Mouse (Mus musculus) embryo, embryonic 11 days (tissue): ENCODE measurements around the gene Olfr763.
"Not testable (repeated sequence)": the region's sequence is repeated elsewhere in the genome, so short reads cannot be mapped to it uniquely, and the experiment has no call there.

ENCODE experiments used
- DNase-seq: peaks from one replicate; pipeline ENCODE4 v3.0.0-alpha.2; 2015

Gene Olfr763

DNA sequence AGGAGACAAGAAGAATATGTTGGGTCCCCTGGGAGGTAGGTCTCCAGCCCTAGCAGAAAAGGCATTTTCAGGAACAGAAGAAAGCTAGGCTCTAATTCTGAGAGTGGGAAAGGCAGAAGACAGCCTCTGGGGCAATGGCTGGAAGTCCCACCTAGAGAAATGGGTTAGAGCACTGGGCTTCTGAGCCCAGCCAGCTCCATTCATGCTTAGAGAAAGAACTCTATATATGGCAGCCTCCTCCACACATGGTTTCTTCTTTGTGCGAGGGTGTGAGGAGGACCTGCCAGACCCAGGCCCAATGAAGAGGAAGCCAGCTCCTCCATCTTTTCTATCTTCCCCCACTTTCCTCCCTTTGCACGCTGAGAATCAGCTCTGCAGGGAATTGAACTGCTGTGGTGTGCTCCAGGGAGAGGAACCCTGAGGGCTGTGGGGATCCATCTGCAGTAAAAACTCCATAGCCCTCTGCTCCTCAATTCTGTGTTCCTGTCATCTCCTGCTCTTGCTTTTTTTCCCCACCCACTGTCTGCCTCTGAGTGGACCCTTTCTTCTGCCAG lies at the start of gene Olfr763:
Gene Olfr763 (plus strand): TSS at position 504 of the 554 bp plus-strand sequence.
- no peak for DNase-seq

DNA sequence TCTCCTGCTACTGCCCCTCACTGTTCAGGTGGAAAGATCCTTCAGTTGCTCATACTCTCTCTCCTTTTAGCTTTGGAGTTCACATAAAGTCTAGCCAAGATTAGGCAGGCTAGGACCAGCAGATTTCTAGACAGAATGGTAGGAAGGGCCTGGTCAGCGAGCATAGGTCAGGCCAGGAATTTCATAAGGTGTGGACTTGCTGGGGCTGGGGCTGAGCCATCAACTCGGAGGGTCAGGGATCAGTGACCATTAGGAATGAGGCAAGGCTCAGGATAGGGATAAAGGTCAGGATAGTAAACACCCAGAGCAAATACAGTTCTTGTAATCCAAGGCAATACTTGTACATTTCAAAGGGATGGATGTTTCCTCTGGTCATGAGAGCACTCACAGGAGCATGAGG lies 45.6 kb upstream of the Olfr763 start:
- DNase-seq: no peak

DNA sequence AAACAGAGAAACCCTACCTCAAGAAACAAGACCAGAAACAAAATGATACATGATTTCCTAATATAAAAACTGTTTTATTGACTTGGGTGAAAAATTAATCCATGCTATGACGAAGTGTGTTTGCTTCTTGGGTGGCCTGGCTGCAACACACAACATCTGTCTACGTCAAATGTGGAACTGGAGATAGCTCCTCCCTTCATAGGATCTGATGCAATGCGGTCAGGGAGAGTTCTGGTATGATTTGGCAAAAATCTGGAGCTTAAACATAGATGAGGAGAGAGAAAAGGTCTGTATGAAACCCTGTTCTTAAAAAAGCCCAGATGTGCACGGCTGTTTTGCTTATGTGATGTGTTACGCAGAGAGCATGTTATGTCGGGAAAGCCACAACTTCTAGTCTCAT lies 44.7 kb upstream of the Olfr763 start:
- no peak for DNase-seq

DNA sequence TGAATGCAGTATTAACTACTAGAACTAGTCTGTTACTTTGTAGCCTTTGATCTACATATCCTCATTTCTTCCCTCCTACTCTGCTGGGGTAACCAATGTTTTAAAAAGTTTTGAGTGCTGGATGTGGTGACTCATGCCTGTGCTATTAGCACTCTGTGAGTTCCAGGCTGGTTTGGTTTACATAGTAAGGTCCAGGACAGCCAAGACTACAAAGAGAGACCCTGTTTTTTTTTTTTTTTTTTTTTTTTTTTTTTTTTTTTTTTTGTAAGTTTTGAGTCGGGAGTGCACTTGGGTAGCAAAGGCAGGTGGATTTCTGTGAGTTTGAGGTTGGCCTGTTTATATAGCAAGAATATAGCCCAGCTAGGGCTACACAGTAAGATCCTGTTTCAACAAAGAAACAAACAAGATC lies 42.2 kb upstream of the Olfr763 start:
- DNase-seq: no peak

DNA sequence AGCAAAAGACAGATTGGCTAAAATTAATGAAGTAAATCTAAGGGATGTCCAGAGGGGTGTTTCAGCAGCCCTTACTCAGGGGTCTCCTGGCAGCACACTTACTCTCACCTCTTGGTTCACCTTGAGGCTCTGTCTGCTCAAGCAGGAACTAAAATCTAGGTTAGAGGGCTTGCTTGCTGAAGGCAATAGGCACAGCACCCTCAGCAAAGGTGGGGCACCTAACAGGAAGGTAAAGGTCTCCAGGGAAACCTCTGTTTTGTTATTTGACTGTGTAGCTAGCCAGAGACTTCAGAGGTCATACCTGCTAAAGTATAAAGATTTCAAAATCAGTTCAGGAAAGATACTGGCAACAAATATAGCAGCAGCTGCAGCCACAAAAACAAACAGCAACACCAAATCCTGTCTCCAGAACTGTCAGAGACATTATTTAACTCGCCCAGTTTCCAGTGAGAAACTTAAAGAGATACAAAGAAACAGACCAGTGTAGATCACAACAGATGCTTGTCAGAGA lies 39.8 kb upstream of the Olfr763 start:
- DNase-seq: no peak

DNA sequence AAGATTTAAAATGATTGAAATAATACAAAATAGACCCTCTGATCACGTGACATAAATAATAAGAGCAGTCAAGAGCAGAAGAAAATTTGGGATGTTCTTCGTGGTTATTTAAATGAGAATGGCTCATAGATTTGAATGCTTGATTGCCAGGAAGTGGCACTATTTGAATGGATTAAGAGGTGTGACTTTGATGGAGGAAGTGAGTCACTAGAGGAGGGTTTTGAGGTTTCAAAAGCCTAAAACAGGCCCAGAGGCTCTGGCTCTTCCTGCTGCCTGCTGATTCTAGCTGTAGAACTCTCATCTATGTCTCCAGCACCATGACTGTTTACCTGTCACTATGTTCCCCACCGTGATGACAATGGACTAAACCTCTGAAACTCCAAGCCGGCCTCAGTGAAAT lies 37.8 kb upstream of the Olfr763 start:
- DNase-seq: no peak

DNA sequence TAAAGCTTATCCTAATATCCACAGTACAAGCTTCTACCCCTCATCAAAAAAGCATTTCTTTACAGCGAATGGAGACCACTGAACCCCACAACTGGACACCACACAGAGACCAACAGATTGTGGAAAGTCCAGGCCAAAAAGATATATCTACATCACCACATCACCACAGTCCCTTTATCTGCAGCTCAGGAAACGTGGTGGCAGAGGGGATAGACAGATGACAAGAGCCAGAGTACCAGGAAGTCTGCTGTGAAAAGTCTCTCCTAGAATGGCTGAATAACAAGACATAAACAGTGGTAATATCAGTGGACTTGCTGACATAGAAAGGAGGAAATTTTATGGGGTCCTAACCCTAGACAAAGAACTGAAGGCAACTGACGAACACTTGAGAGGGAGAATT lies 34.2 kb upstream of the Olfr763 start:
- DNase-seq: no peak

DNA sequence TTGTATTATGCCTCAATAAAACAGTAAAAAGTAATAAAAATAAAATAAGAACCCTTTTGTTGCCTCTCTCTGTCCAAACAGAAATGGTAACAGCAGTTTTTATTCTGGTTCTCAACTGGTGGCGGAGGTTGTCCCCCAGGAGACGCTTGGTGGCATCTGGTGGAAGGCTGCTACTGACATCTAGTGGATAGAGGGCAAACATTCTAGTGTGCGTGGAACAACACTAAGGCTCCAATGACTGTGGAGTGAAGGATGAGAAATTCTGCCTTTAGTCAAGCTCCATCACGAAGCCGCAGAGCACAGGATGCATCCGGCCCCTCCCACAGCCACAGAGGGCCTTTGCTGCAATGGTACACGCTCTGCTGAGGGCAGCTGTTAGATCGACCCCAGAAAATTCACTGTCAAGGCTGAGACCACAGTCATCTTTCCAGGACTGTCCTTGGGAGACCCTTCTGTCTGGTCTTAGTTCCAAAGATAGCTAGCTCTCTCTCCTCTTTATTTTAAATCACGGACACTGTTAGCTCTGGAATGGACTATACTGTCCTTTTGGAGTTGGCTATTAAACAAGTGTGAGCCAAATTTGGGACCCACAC lies 33.0 kb upstream of the Olfr763 start:
- peak; percentile 76 for DNase-seq

DNA sequence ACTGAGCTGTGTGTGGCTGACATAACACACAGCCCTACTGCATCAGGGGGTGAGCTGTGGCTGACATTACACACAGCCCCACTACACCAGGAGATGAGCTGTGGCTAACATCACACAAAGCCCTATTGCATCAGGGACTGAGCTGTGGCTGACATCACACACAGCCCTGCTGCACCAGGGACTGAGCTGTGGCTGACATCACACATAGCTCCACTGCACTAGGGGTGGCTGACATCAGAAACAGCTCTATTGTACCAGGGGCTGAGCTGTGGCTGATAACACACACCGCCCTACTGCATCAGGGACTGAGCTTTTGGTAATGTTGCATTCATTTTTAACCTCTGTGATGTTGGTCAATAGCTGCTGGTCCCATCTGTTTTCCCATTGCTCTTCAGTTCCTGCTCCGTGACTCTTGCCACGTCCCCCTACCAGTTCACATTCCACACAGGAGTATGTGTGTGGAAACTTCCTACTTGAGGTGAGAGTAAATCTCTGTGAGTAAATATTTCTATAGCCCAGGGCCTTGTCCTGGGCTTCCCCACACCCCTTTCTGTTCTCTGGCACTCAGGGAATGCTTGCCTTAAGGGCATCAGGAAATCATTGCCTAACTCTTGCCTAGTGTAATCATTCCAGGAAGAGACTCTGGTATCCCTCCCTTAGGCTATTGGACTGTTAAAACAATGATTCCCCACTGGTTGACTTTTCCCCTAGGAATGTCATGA lies 29.8 kb upstream of the Olfr763 start:
- no peak for DNase-seq

DNA sequence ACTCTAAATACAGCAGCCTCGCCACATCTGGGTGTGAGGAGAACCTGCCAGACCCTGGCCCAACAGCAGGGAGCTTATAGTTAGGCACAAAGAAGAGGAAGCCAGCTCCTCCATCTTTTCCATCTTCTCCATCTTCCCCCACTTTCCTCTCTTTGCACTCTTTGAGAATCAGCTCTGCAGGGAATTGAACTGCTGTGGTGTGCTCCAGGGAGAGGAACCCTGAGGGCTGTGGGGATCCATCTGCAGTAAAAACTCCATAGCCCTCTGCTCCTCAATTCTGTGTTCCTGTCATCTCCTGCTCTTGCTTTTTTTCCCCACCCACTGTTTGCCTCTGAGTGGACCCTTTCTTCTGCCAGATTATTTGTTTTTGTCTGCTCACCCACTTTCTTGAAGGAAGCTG lies 21.5 kb upstream of the Olfr763 start, which contains the start of gene Olfr9:
Gene Olfr9 (plus strand): TSS at position 301 of the 400 bp plus-strand sequence.
- not testable (repeated sequence) for DNase-seq

DNA sequence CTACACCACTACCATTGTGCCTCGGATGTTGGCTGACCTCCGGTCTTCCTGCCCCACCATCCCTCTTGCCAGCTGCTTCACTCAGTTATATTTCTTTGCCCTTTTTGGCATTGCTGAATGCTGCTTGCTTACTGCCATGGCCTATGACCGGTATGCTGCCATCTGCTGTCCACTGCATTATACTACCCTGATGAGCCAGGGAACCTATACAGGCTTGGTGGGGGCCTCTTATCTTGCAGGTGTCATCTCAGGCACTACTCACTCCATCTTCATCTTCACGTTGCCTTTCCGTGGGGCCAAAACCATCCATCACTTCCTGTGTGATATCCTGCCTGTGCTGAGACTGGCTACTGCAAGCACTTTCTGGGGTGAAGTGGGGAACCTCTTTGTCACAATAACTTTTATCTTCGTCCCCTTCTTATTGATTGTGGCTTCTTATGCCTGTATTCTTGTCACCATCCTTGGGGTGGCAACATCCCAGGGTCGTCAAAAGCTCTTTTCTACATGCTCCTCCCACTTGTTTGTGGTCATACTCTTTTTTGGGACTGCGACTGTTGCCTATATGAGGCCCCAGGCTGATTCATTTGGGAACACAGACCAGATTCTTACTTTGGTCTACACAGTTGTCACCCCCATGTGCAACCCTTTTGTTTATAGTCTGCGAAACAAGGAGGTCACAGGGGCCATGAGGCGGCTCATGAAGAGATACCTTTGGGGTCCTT lies 20.3 kb upstream of the Olfr763 start:
- DNase-seq: not testable (repeated sequence)

DNA sequence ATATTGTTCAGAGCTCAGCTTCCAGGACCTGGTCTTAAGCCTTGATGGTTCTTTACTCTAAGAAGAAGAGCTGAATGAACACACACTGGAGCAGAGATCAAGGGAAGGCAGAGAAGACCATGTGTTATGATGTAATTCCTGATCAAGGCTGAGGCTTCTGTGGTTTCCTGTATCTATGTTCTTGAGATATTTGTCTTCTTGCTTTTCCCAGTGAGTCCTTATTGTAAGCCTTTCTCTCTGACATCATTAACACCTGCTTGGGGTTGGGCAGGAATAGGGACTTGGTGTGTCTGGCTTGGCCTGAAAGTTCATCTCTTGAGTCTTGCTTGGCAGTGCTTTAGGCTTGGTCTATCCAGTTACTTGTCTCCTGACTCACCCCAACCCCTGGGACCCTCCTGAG lies 19.6 kb upstream of the Olfr763 start:
- no peak for DNase-seq

DNA sequence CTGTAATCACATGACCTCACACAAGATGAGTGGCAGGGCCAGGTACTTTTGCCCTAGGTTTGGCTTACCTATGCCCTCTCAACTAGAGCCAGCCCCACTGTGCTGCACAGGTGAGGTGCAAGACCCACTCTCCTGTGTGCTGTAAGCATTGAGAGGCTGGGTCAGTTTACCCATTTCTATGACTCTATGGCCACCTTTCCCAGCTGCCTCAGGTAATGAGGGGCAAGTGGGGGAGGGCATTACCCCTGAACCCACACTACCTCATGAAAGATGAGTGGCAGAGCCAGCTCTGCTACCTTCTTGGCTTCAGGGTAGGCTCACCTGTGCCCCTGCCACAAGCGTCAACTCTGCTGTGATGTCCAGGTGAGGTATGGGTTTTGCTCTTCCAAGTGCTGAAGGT lies 14.8 kb upstream of the Olfr763 start:
- no peak for DNase-seq

DNA sequence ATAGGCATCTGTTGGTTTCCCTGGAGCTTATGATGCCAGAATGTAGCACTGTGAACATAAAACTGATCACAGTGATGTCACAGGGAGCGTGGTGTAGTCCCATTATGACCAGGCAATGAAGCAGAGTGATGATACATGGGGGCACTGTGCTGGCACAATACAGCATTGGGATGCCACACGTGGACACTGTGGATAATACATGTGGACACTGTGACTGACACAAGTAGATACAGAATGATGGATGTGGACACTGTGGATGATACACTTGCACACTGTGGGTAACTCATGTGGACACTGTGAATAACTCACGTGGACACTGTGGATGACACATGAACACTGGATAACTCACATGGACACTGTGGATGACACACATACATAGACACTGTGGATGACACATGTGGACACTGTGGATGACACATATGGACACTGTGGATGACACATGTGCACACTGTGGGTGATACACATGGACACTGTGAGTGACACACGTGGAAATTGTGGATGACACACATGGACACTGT lies 14.0 kb upstream of the Olfr763 start:
- DNase-seq: no peak

DNA sequence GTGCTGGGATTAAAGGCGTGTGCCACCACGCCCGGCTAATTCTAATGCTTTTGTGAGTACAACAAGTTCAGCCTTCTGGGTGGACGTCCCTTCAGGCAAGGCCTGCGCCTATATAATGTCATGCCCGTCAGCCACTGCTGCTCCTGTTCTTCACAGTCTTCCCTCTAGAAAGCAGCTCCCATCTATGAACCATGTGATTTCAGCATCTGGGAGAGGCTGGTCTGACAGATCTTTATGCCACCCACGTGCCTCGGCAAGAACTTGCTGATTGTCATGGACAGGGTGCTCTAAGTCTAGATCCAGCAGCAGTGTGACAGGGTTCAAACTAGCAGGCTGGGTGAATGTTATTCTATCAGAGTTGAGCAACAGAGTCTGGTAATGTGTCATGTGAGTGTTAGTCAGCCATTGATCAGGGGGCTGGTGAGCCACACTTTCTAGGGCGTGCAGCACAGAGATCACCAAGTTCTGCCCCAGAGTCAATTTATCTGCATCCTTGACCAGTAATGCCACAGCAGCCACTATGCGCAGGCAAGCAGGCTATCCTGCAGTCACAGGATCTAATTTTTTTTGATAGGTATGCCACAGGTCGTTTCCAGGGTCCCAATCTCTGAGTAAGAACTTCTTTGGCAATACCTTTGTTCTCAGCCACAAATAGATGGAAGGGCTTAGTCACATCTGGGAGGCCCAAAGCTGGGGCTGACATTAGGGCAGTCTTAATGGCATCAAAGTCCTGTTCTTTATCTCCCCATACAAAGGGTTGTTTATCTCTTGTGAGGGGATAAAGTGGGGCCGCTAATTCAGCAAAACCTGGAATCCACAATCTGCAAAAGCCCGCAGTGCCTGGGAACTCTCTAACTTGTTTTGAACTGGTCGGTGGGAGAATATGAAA lies 6.3 kb upstream of the Olfr763 start:
- no peak for DNase-seq

DNA sequence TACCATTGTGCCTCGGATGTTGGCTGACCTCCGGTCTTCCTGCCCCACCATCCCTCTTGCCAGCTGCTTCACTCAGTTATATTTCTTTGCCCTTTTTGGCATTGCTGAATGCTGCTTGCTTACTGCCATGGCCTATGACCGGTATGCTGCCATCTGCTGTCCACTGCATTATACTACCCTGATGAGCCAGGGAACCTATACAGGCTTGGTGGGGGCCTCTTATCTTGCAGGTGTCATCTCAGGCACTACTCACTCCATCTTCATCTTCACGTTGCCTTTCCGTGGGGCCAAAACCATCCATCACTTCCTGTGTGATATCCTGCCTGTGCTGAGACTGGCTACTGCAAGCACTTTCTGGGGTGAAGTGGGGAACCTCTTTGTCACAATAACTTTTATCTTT lies 920 bp downstream of the Olfr763 start:
- DNase-seq: not testable (repeated sequence)

DNA sequence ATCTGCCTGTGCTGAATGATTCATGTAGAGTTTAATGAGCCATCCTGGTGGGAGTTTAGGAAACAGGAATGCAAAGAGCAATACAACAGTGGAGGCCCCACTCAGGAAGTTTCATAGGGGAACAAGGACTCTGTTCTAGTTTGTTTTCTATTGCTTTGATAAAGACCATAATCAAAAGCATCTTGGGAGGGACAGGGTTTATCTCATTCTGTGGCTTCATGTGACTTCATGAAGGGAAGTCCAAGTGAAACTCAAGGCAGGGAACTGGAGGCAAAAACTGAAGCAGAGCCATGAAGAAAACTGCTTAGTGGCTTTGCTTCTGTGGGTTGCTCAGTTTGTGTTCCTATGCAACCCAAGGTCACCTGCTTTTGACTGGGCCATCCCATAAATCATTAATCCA lies 3.9 kb downstream of the Olfr763 start:
- no peak for DNase-seq

DNA sequence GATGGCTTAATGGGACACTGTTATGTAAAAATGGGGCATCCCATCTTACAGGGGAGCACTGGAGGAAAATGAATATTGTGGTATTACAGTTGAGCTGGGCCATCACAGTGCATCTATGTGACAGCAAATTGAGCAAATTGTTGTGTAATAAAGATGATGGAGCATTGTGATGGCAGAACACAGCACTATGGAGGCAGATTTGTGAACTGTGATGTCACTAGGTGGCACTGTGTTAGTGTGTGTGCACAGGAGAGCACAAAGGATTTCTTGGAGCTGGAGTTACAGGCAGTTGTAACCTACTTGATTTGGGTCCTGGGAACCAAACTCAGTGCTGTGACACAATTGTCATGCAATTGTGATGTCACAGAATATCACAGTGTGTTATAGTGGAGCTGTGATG lies 12.7 kb downstream of the Olfr763 start:
- DNase-seq: peak; percentile 3

DNA sequence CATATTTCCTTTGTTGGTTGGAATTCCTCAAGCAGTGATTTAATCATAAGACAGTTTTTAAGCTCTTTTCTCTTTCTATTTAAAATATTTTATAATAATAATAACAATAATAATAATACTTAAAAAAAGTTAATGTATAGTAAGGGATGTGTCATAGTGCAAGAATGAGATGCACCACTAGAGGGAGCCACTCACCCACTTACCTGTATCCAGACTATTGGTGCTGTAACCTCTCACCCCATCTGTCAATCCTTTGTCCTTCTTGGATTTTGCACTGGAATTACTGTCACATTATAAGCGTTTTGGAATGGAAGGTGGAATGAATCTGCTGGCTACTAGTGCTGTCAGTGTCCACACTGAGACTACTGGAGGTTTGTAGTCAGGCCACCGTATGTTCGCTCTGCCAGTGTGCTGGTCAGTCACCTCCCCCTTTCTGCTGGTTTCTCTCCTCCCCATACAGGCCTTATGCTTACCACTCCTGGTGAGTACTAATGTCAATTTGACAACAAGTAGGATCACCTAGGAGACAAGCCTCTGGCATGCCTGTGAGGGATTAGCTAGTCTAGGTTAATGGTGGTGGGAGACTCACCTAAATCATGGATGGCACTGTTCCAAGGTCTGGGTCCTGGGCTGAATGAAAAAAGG lies 15.5 kb downstream of the Olfr763 start:
- DNase-seq: peak; percentile 66

DNA sequence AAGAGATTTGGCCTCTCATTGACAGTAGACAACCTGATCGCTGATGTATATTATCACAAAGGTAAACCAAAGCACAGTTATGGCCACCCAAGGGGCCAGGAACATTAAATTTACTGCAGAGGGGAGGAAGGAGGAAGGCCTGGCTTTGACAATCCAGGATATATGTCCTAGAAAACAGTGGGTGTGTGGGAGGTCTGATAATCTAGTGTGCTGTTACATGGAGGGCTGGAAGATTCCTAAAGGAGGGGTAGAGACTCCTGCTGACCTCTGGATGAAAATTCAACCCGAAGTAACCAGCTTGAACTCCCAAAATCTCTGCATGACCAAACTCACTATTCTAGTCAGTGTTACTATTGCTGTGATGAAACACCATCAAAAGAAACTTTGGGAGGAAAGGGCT lies 17.8 kb downstream of the Olfr763 start:
- no peak for DNase-seq

DNA sequence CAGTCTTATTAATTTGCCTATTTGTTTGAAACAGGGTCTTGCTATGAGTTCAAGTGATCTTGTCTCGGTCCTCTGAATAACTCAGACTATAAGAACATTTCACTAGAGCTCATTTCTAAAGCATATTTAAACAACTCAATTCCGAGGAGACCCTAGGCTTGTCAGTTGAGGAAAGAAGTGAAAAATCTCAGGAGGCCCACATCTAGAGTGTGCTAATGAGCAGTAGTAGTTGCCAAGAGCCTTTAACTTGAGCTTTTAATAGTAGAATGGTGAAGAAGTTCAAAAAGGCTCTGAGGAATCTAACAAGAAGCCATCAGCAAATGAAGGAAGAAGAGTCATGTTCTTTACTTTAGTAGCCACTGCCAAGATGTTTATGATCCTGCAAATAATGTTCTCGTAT lies 29.2 kb downstream of the Olfr763 start, which contains the start of gene Olfr764-ps1:
Gene Olfr764-ps1 (minus strand): TSS at position 101 of the 400 bp plus-strand sequence.
- no peak for DNase-seq

DNA sequence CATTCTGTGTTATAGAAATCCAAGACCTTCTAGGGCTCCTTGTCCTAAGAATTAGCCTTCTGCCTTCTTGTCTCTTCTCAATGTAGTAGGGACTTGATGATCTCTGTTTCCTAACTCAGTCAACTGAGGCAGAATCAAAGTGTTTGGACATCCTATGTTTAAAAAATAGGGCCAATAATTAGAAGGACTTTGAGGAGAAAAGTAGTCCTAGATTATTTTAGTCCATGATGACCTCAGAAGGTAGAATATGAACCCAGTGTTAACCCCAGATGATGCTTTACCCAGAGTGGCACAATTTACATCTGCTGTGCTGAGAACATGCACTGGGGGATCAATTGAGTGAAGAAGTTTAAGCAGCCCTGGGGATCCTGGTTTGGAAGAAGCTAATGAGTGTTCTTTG lies 39.3 kb downstream of the Olfr763 start, which contains the start of gene Olfr765:
Gene Olfr765 (minus strand): TSS at position 101 of the 400 bp plus-strand sequence.
- DNase-seq: not testable (repeated sequence)
